Mouse (Mus musculus) CH12.LX (cell line): ENCODE data around the gene Pelo. TPM values are rescaled to one million over a fixed set of nuclear protein-coding genes. Genes with fewer than 3 reads are reported as not detected.

Experiments
- DNase-seq: peaks from one replicate; pipeline ENCODE4 v3.0.0-alpha.2; 2013; ENCODE audit errors: extremely low read depth
- H3K27ac ChIP-seq: 2 replicates; pipeline ENCODE4 v1.5.1; 2012; ENCODE audit warnings: low read depth, mild to moderate bottlenecking, control low read depth, moderate library complexity; ENCODE audit not compliant: insufficient read depth
- H3K27me3 ChIP-seq: replicated peaks from 2 replicates; pipeline ENCODE3; 2012; ENCODE audit warnings: inconsistent platforms
- H3K36me3 ChIP-seq, 2 experiments: replicated peaks in 1 of 2; 2 replicates each; pipeline versions ENCODE3 to v1.6.1; 2012; ENCODE audit warnings: inconsistent platforms in 1 of 2, low read length in 1 of 2, mild to moderate bottlenecking in 1 of 2, mixed read lengths in 1 of 2, moderate library complexity in 1 of 2; ENCODE audit not compliant: control insufficient read depth in 1 of 2, insufficient read depth in 1 of 2
- H3K4me1 ChIP-seq, 2 experiments: 2 replicates each; pipeline ENCODE4 v1.6.1; 2012; ENCODE audit warnings: inconsistent platforms in 1 of 2, moderate library complexity in 1 of 2; ENCODE audit not compliant: insufficient read depth in 2 of 2, control insufficient read depth in 1 of 2
- H3K4me2 ChIP-seq: 2 replicates; pipeline ENCODE4 v1.6.1; 2012; ENCODE audit warnings: low read depth, mild to moderate bottlenecking, control low read depth; ENCODE audit not compliant: poor library complexity, insufficient read depth, severe bottlenecking
- H3K4me3 ChIP-seq, 3 experiments: fragments of 150-350 bp in 1 of 3; sonication (generic) in 1 of 3; replicated peaks in 1 of 3; 2 replicates each; pipeline versions ENCODE3 to v1.5.1; 2011 to 2012; ENCODE audit warnings: low read depth in 2 of 3, low read length in 2 of 3, mild to moderate bottlenecking in 2 of 3, moderate library complexity in 2 of 3, control low read depth in 1 of 3, improper control_type of control experiment in 1 of 3, inconsistent platforms in 1 of 3, mixed read lengths in 1 of 3; ENCODE audit not compliant: poor library complexity in 1 of 3
- H3K79me2 ChIP-seq: replicated peaks from 2 replicates; pipeline ENCODE4 v1.6.1; 2012; ENCODE audit warnings: mild to moderate bottlenecking, moderate library complexity; ENCODE audit not compliant: control insufficient read depth, poor library complexity, insufficient read depth, severe bottlenecking; ENCODE audit errors: extremely low read depth
- H3K9ac ChIP-seq: 2 replicates; pipeline ENCODE4 v1.6.1; 2012; ENCODE audit warnings: low read depth, mild to moderate bottlenecking, control low read depth, moderate library complexity; ENCODE audit not compliant: insufficient read depth
- H3K9me3 ChIP-seq: replicated peaks from 2 replicates; pipeline ENCODE3; 2012; ENCODE audit warnings: low read length, inconsistent platforms, mixed read lengths
- BHLHE40 ChIP-seq: IDR thresholded peaks from 2 replicates; pipeline ENCODE4 v1.6.1; 2011; ENCODE audit warnings: mild to moderate bottlenecking, low read depth, low read length, improper control_type of control experiment
- CHD1 ChIP-seq: IDR thresholded peaks from 2 replicates; pipeline ENCODE4 v1.6.1; 2012; ENCODE audit warnings: low read depth, low read length, improper control_type of control experiment, inconsistent platforms
- CHD2 ChIP-seq: IDR thresholded peaks from 2 replicates; pipeline ENCODE4 v1.6.1; 2011; ENCODE audit warnings: low read length, improper control_type of control experiment
- CTCF ChIP-seq, 2 experiments: IDR thresholded peaks in 1 of 2; conservative IDR thresholded peaks in 1 of 2; 2 replicates each; pipeline ENCODE4 v1.5.1; 2011 to 2012; ENCODE audit warnings: low read depth in 2 of 2, low read length in 2 of 2, improper control_type of control experiment in 1 of 2, inconsistent platforms in 1 of 2, mild to moderate bottlenecking in 1 of 2, moderate library complexity in 1 of 2
- E2F4 ChIP-seq: IDR thresholded peaks from 2 replicates; pipeline ENCODE4 v1.6.1; 2011; ENCODE audit warnings: low read depth, low read length, improper control_type of control experiment; ENCODE audit not compliant: insufficient replicate concordance
- ETS1 ChIP-seq: conservative IDR thresholded peaks from 2 replicates; pipeline ENCODE4 v1.6.1; 2012; ENCODE audit warnings: low read depth, mild to moderate bottlenecking, inconsistent platforms, low read length, improper control_type of control experiment, moderate library complexity
- HCFC1 ChIP-seq: IDR thresholded peaks from 2 replicates; pipeline ENCODE4 v1.6.1; 2012; ENCODE audit warnings: low read depth, mild to moderate bottlenecking, inconsistent platforms, low read length, improper control_type of control experiment
- JUN ChIP-seq: IDR thresholded peaks from 2 replicates; pipeline ENCODE4 v1.6.1; 2011; ENCODE audit warnings: low read depth, mild to moderate bottlenecking, low read length, improper control_type of control experiment, moderate library complexity; ENCODE audit not compliant: insufficient read depth
- JUND ChIP-seq: conservative IDR thresholded peaks from 2 replicates; pipeline ENCODE4 v1.6.1; 2011; ENCODE audit warnings: low read depth, low read length, improper control_type of control experiment
- KAT2A ChIP-seq: IDR thresholded peaks from 2 replicates; pipeline ENCODE4 v1.6.1; 2012; ENCODE audit warnings: low read length, improper control_type of control experiment, inconsistent platforms; ENCODE audit not compliant: insufficient replicate concordance
- MEF2A ChIP-seq: IDR thresholded peaks from 2 replicates; pipeline ENCODE4 v1.6.1; 2014; ENCODE audit warnings: low read depth, mild to moderate bottlenecking, inconsistent platforms, low read length, improper control_type of control experiment, borderline replicate concordance
- MXI1 ChIP-seq: IDR thresholded peaks from 2 replicates; pipeline ENCODE4 v1.6.1; 2011; ENCODE audit warnings: mild to moderate bottlenecking, low read depth, low read length, improper control_type of control experiment
- MYC ChIP-seq: IDR thresholded peaks from 2 replicates; pipeline ENCODE4 v1.6.1; 2011; ENCODE audit warnings: low read depth, mild to moderate bottlenecking, improper control_type of control experiment, low read length
- NELFE ChIP-seq: IDR thresholded peaks from 2 replicates; pipeline ENCODE4 v1.6.1; 2011; ENCODE audit warnings: low read depth, low read length, improper control_type of control experiment
- NRF1 ChIP-seq: IDR thresholded peaks from 2 replicates; pipeline ENCODE4 v1.6.1; 2014; ENCODE audit warnings: low read depth, mild to moderate bottlenecking, inconsistent platforms, low read length, improper control_type of control experiment, moderate library complexity
- PAX5 ChIP-seq: IDR thresholded peaks from 2 replicates; pipeline ENCODE4 v1.6.1; 2012; ENCODE audit warnings: low read length, inconsistent platforms, mixed read lengths
- POLR2AphosphoS2 ChIP-seq: IDR thresholded peaks from 2 replicates; pipeline ENCODE4 v1.6.1; 2011; ENCODE audit warnings: low read depth, low read length, improper control_type of control experiment
- SIN3A ChIP-seq: IDR thresholded peaks from 2 replicates; pipeline ENCODE4 v1.6.1; 2012; ENCODE audit warnings: low read length, improper control_type of control experiment, inconsistent platforms
- SMC3 ChIP-seq: IDR thresholded peaks from 2 replicates; pipeline ENCODE4 v1.6.1; 2011; ENCODE audit warnings: low read depth, low read length, improper control_type of control experiment
- TBP ChIP-seq: conservative IDR thresholded peaks from 2 replicates; pipeline ENCODE4 v1.6.1; 2011; ENCODE audit warnings: low read depth, low read length, improper control_type of control experiment
- TCF12 ChIP-seq: IDR thresholded peaks from 2 replicates; pipeline ENCODE4 v1.6.1; 2014; ENCODE audit warnings: low read depth, mild to moderate bottlenecking, inconsistent platforms, low read length, improper control_type of control experiment
- ZKSCAN1 ChIP-seq: IDR thresholded peaks from 2 replicates; pipeline ENCODE4 v1.6.1; 2012; ENCODE audit warnings: low read depth, inconsistent platforms, low read length, improper control_type of control experiment, borderline replicate concordance
- ZMIZ1 ChIP-seq: IDR thresholded peaks from 2 replicates; pipeline ENCODE4 v1.6.1; 2012; ENCODE audit warnings: low read depth, mild to moderate bottlenecking, inconsistent platforms, low read length, improper control_type of control experiment
- ZNF384 ChIP-seq: IDR thresholded peaks from 2 replicates; pipeline ENCODE4 v1.6.1; 2012; ENCODE audit warnings: low read depth, low read length, improper control_type of control experiment, inconsistent platforms
- dilution Hi-C: fragments of 300-500 bp; cut with MboI; formaldehyde crosslinking; loops from 2 replicates; pipeline ENCODE4 v1.14.3; 2020; ENCODE audit warnings: low sequenced_read_pairs; ENCODE audit not compliant: extremely low pct_unique_long_range_greater_than_20kb, extremely low pct_ligation_motif_present
- in situ Hi-C: fragments of 300-500 bp; cut with MboI; formaldehyde crosslinking; loops from 3 replicates; pipeline ENCODE4 v1.14.3; 2019; ENCODE audit warnings: low sequenced_read_pairs, low pct_ligation_motif_present, low pct_unique_long_range_greater_than_20kb, mixed read lengths
- polyA plus RNA-seq: library from polyadenylated mRNA; unstranded; fragments of >175 nt; gene quantifications from 2 replicates; pipeline ENCODE4 v1.2.1, GENCODE M21; 2012; ENCODE audit warnings: low read depth; ENCODE audit not compliant: insufficient read length
- total RNA-seq, 2 experiments: library from RNA; depleted of rRNA; stranded (reverse); fragments of 300-350 nt in 1 of 2; fragments of >200 nt in 1 of 2; gene quantifications; 2 replicates each; pipeline ENCODE4 v1.2.3; 2012 to 2014

The Pelo gene
- total and polyA plus RNA-seq, 3 experiments: 18.9 to 46.0 (median 29.7) TPM

- no peak for DNase-seq
- no peaks in the 10 kb centered on the region for H3K79me2 ChIP-seq
- H3K4me1 ChIP-seq: no peaks in the 10 kb centered on the region
- H3K27me3 ChIP-seq: no peaks in the 10 kb centered on the region
- H3K9ac ChIP-seq: no peak overlapping the region
- TF ChIP-seq SIN3A: no peak
- TF ChIP-seq MXI1: no peak
- TF ChIP-seq E2F4: no peak
- TF ChIP-seq CHD2: no peak
- TF ChIP-seq ZNF384: no peak
- no peak for TF ChIP-seq MEF2A
- no peak for TF ChIP-seq PAX5
- TF ChIP-seq ZKSCAN1: no peak
- no peak for TF ChIP-seq TBP
- no peak for TF ChIP-seq ETS1
- no peak for TF ChIP-seq NRF1
- no peak for TF ChIP-seq NELFE
- no peak for TF ChIP-seq CTCF (conservative IDR thresholded peaks at IDR 0.05 in 1 of 2, IDR thresholded peaks at IDR 0.05 in 1 of 2; ENCODE audit: low read depth in 2 of 2, low read length in 2 of 2)
- TF ChIP-seq CHD1: no peak
- TF ChIP-seq POLR2AphosphoS2: no peak
- no peak for TF ChIP-seq SMC3
- no peak for TF ChIP-seq BHLHE40
- H3K36me3 ChIP-seq: no peaks in the 10 kb centered on the region
- in situ Hi-C loops (no loop called here), dilution Hi-C loops (no loop called here)
- no peaks in the 10 kb centered on the region for H3K9me3 ChIP-seq
- no peak overlapping the region for H3K4me3 ChIP-seq
- H3K27ac ChIP-seq: no peak overlapping the region
- H3K4me2 ChIP-seq: no peak overlapping the region
Measured at GRCm38 (mm10) chr13:115125130-115125529, 35.1 kb upstream of the Pelo start.

- in situ Hi-C loops: no loop called here
- H3K27me3 ChIP-seq: no peaks in the 10 kb centered on the region
- DNase-seq: no peak
- no peak overlapping the region for H3K4me3 ChIP-seq
- H3K27ac ChIP-seq: no peak overlapping the region
- no peak for TF ChIP-seq MXI1
- TF ChIP-seq MYC: no peak
- no peak for TF ChIP-seq ZMIZ1
- TF ChIP-seq HCFC1: no peak
- TF ChIP-seq KAT2A: no peak
- TF ChIP-seq CTCF (conservative IDR thresholded peaks at IDR 0.05 in 1 of 2, IDR thresholded peaks at IDR 0.05 in 1 of 2; ENCODE audit: low read depth in 2 of 2, low read length in 2 of 2): no peak
- TF ChIP-seq JUND: no peak
- no peak for TF ChIP-seq ZKSCAN1
- no peak for TF ChIP-seq SIN3A
- TF ChIP-seq MEF2A: no peak
- TF ChIP-seq ETS1: no peak
- no peak for TF ChIP-seq JUN
- TF ChIP-seq TCF12: no peak
- TF ChIP-seq, all 38 proteins: peak for 0
- Histone ChIP-seq H3K9me3 (no peaks in the 10 kb centered on the region), H3K4me1 (no peaks in the 10 kb centered on the region), H3K9ac (no peak overlapping the region), H3K36me3 (no peaks in the 10 kb centered on the region), H3K79me2 (no peaks in the 10 kb centered on the region), H3K4me2 (no peak overlapping the region)
- dilution Hi-C loops: no loop called here
Measured at GRCm38 (mm10) chr13:115124521-115124920, 34.5 kb upstream of the Pelo start.
